In the genomic region with DNA sequence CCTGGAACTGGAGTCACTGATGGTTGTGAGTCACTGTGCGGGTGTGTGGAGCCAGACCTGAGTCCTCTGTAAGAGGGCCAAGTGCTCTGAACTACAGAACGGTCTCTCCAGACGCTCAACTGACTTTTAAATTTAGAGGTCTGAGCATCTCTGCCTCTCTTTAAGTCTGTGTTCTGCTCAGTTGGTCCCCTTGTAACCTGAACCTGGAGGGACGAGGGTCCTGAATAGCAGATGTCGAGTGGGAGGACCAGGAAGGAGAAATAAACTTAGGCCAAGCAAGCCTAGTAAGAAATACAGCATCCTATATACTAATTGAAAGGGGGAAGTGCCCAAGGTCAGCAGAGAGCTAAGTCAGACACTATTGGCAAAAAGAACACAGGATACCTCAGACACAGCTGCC, we compare ENCODE assay signal across 22 mouse cellular contexts. TPM values are rescaled to one million over a fixed set of nuclear protein-coding genes. Genes with fewer than 3 reads are reported as not detected.
"Had no signal": no experiment of that assay in that cellular context is flagged by ENCODE, and none has a peak within 500 bp of the region (broad histone marks: within the 10 kb centered on the region; RNA-seq: fewer than 3 reads in every experiment).

No protein-coding gene starts in this region.

- H3K4me1 ChIP-seq: lung, embryonic 15.5 days; midbrain, embryonic 13.5 days; midbrain, embryonic 15.5 days; neural tube, embryonic 12.5 days; stomach, embryonic 15.5 days had no signal

- H3K27ac ChIP-seq: lung, embryonic 15.5 days; macrophage; midbrain, embryonic 13.5 days; midbrain, embryonic 15.5 days; neural tube, embryonic 12.5 days; stomach, embryonic 15.5 days; stomach, postnatal 0 days had no signal

- H3K4me3 ChIP-seq: lung, embryonic 15.5 days; megakaryocyte, embryonic 14.5 days; midbrain, embryonic 13.5 days; midbrain, embryonic 15.5 days; neural tube, embryonic 12.5 days; stomach, embryonic 15.5 days had no signal

- ATAC-seq: lung, postnatal 0 days; midbrain, embryonic 13.5 days; midbrain, embryonic 15.5 days had no signal

- H3K27me3 ChIP-seq: lung, embryonic 15.5 days; megakaryocyte, embryonic 14.5 days; midbrain, embryonic 13.5 days; midbrain, embryonic 15.5 days; neural tube, embryonic 12.5 days; stomach, embryonic 15.5 days had no signal

- DNase-seq: lung, adult 2 months; lung, postnatal 14 days; lung, postnatal 36 days; right cerebral cortex, postnatal 14 days; thymus, adult 2 months; thymus, postnatal 25 days; thymus, postnatal 4 days had no signal

- H3K4me2 ChIP-seq: lung, embryonic 15.5 days; midbrain, embryonic 11.5 days; midbrain, embryonic 13.5 days; midbrain, embryonic 15.5 days; neural tube, embryonic 12.5 days; stomach, embryonic 15.5 days had no signal

- H3K9me3 ChIP-seq: lung, embryonic 15.5 days; midbrain, embryonic 13.5 days; midbrain, embryonic 15.5 days; neural tube, embryonic 12.5 days; stomach, embryonic 15.5 days had no signal

- H3K9ac ChIP-seq: lung, embryonic 15.5 days; midbrain, embryonic 13.5 days; midbrain, embryonic 15.5 days; neural tube, embryonic 12.5 days; stomach, embryonic 15.5 days had no signal

RNA-seq across cellular contexts. Expression of a gene that starts 45.1 kb away (rescaled TPM):
- polyA plus RNA-seq: lung, adult 2 months; lung, embryonic 15.5 days; lung, postnatal 0 days; macrophage; midbrain, embryonic 11.5 days; midbrain, embryonic 13.5 days; midbrain, embryonic 15.5 days; midbrain, postnatal 0 days; neural tube, embryonic 12.5 days; neural tube, embryonic 14.5 days; spleen, adult 2 months; stomach, embryonic 15.5 days; stomach, postnatal 0 days; testis, adult 2 months; thymus, adult 2 months; urinary bladder, adult 2 months had no signal
